Mouse (Mus musculus): ENCODE results near the gene 9130409I23Rik. TPM values are rescaled to one million over a fixed set of nuclear protein-coding genes. Genes with fewer than 3 reads are reported as not detected.

The 9130409I23Rik gene
- polyA plus RNA-seq, 1 experiment from 2014 or later = not detected

- no peaks in the 10 kb centered on the region for H3K9me3 ChIP-seq (ENCODE audit: control insufficient read depth, low read length)
- no peak overlapping the region for H3K4me2 ChIP-seq (ENCODE audit: low read depth)
- H3K36me3 ChIP-seq (ENCODE audit: control insufficient read depth, insufficient read depth, low read length) = no peaks in the 10 kb centered on the region
- H3K4me1 ChIP-seq (ENCODE audit: control insufficient read depth, insufficient read depth, low read length) = no peaks in the 10 kb centered on the region
- no peak overlapping the region for H3K4me3 ChIP-seq (ENCODE audit: low read depth, low read length)
- no peaks in the 10 kb centered on the region for H3K27me3 ChIP-seq (ENCODE audit: control insufficient read depth, insufficient read depth, low read length)
- ATAC-seq (ENCODE audit: insufficient read depth, low FRiP score, low TSS enrichment) (no peak), DNase-seq (ENCODE audit: low spot score) (no peak)
- H3K9ac ChIP-seq (ENCODE audit: low read length) = no peak overlapping the region
- no peak overlapping the region for H3K27ac ChIP-seq (ENCODE audit: low read depth, low read length)
These were observed 1.7 kb upstream of the 9130409I23Rik start for GRCm38 (mm10) chr1:181049328-181049842.

DNA sequence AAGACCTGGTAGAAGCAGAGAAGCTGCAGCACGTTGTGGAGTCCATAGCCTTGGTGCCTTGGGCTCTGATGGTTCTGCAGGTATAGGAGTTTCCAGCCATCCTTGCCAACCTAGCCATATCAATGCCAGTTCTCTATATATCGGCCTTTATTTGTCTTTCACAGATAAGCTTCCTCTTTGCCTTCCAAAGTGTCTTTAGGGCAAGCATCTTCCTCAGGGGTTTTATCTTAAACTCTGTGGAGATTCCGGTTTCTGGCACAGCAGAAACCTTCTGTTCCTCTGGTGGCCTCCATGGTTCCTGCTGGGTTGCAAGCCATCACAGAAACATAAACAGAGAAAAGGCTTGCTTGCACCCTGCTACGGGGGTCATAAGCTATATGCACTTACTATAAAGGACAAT lies 1.9 kb downstream of the 9130409I23Rik start:
- no peak overlapping the region for H3K4me3 ChIP-seq (ENCODE audit: low read depth, low read length)
- H3K9ac ChIP-seq (ENCODE audit: low read length) = no peak overlapping the region
- DNase-seq (ENCODE audit: low spot score) = no peak
- no peak overlapping the region for H3K4me2 ChIP-seq (ENCODE audit: low read depth)
- no peaks in the 10 kb centered on the region for H3K4me1 ChIP-seq (ENCODE audit: control insufficient read depth, insufficient read depth, low read length)
- no peaks in the 10 kb centered on the region for H3K9me3 ChIP-seq (ENCODE audit: control insufficient read depth, low read length)
- H3K36me3 ChIP-seq (ENCODE audit: control insufficient read depth, insufficient read depth, low read length) = no peaks in the 10 kb centered on the region
- whole genome bisulfite sequencing = 83% methylated on average over 4 of the region's 4 CpGs
- ATAC-seq (ENCODE audit: insufficient read depth, low FRiP score, low TSS enrichment) = no peak
- H3K27ac ChIP-seq (ENCODE audit: low read depth, low read length) = no peak overlapping the region
- H3K27me3 ChIP-seq (ENCODE audit: control insufficient read depth, insufficient read depth, low read length) = no peaks in the 10 kb centered on the region

DNA sequence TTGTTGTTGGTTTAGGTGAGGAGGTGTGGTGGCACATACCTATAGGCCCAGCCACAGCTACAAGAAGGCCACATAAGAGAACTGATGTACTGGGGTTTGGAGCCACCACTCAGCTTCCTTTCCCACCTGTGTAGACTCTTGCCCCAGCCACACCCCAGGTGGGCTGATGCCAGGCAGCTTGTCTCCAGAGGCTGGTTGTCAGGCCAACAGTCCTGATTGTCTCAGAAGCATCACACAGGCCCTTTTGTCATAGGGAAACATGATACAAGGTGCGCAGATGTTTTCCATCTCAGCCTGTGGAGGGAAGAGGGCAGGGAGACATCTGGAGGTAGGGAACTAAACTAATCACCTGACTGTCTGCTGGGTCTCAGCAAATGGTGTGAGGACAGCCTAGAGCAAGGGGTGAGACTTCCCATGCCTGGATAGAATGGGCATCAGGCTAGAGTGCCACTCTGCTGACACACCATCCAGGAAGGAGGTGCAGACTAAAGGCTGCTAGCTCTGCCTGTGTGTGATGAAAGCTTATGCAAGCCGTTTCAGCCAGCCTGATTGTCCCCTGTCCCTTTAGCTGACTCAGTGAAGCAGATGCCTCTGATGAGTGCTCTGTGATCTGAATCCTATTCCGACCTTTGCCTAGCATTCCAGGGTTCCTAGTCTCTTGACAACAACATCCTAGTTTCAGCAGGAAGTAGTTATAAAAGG lies 10.9 kb downstream of the 9130409I23Rik start:
- WGBS = 64% methylated on average over 3 of the region's 3 CpGs
- Histone ChIP-seq H3K27ac (ENCODE audit: low read depth, low read length) (no peak overlapping the region), H3K4me3 (ENCODE audit: low read depth, low read length) (no peak overlapping the region), H3K9me3 (ENCODE audit: control insufficient read depth, low read length) (no peaks in the 10 kb centered on the region), H3K4me1 (ENCODE audit: control insufficient read depth, insufficient read depth, low read length) (no peaks in the 10 kb centered on the region), H3K27me3 (ENCODE audit: control insufficient read depth, insufficient read depth, low read length) (no peaks in the 10 kb centered on the region), H3K4me2 (ENCODE audit: low read depth) (no peak overlapping the region), H3K36me3 (ENCODE audit: control insufficient read depth, insufficient read depth, low read length) (no peaks in the 10 kb centered on the region), H3K9ac (ENCODE audit: low read length) (no peak overlapping the region)
- no peak for ATAC-seq (ENCODE audit: insufficient read depth, low FRiP score, low TSS enrichment)
- no peak for DNase-seq (ENCODE audit: low spot score)

GRCm38 (mm10) chr1:181063991-181064390 lies 13.0 kb downstream of the 9130409I23Rik start:
- H3K4me3 ChIP-seq (ENCODE audit: low read depth, low read length) = no peak overlapping the region
- ATAC-seq (ENCODE audit: insufficient read depth, low FRiP score, low TSS enrichment) (no peak), DNase-seq (ENCODE audit: low spot score) (no peak)
- H3K36me3 ChIP-seq (ENCODE audit: control insufficient read depth, insufficient read depth, low read length) = no peaks in the 10 kb centered on the region
- no peak overlapping the region for H3K4me2 ChIP-seq (ENCODE audit: low read depth)
- H3K27me3 ChIP-seq (ENCODE audit: control insufficient read depth, insufficient read depth, low read length) = no peaks in the 10 kb centered on the region
- no peak overlapping the region for H3K9ac ChIP-seq (ENCODE audit: low read length)
- 67% methylated on average over 2 of the region's 2 CpGs for WGBS
- H3K27ac ChIP-seq (ENCODE audit: low read depth, low read length) = no peak overlapping the region
- no peaks in the 10 kb centered on the region for H3K4me1 ChIP-seq (ENCODE audit: control insufficient read depth, insufficient read depth, low read length)
- H3K9me3 ChIP-seq (ENCODE audit: control insufficient read depth, low read length) = no peaks in the 10 kb centered on the region

- H3K36me3 ChIP-seq (ENCODE audit: control insufficient read depth, insufficient read depth, low read length) = no peaks in the 10 kb centered on the region
- no peak overlapping the region for H3K4me2 ChIP-seq (ENCODE audit: low read depth)
- ATAC-seq (ENCODE audit: insufficient read depth, low FRiP score, low TSS enrichment) (no peak), DNase-seq (ENCODE audit: low spot score) (no peak)
- no peaks in the 10 kb centered on the region for H3K9me3 ChIP-seq (ENCODE audit: control insufficient read depth, low read length)
- H3K9ac ChIP-seq (ENCODE audit: low read length) = no peak overlapping the region
- 85% methylated on average over 6 of the region's 6 CpGs for WGBS
- H3K27me3 ChIP-seq (ENCODE audit: control insufficient read depth, insufficient read depth, low read length) = no peaks in the 10 kb centered on the region
- no peaks in the 10 kb centered on the region for H3K4me1 ChIP-seq (ENCODE audit: control insufficient read depth, insufficient read depth, low read length)
- H3K4me3 ChIP-seq (ENCODE audit: low read depth, low read length) = no peak overlapping the region
- no peak overlapping the region for H3K27ac ChIP-seq (ENCODE audit: low read depth, low read length)
These were observed 13.6 kb downstream of the 9130409I23Rik start for GRCm38 (mm10) chr1:181064648-181065047.

- Histone ChIP-seq H3K9ac (ENCODE audit: low read length) (no peak overlapping the region), H3K27ac (ENCODE audit: low read depth, low read length) (no peak overlapping the region), H3K4me1 (ENCODE audit: control insufficient read depth, insufficient read depth, low read length) (no peaks in the 10 kb centered on the region), H3K4me2 (ENCODE audit: low read depth) (no peak overlapping the region), H3K27me3 (ENCODE audit: control insufficient read depth, insufficient read depth, low read length) (no peaks in the 10 kb centered on the region), H3K36me3 (ENCODE audit: control insufficient read depth, insufficient read depth, low read length) (no peaks in the 10 kb centered on the region), H3K4me3 (ENCODE audit: low read depth, low read length) (no peak overlapping the region), H3K9me3 (ENCODE audit: control insufficient read depth, low read length) (no peaks in the 10 kb centered on the region)
- 78% methylated on average over 1 of the region's 1 CpGs for WGBS
- ATAC-seq (ENCODE audit: insufficient read depth, low FRiP score, low TSS enrichment) = no peak
- DNase-seq (ENCODE audit: low spot score) = no peak
These were observed 17.3 kb downstream of the 9130409I23Rik start for GRCm38 (mm10) chr1:181068344-181068743.

- Histone ChIP-seq H3K4me1 (ENCODE audit: control insufficient read depth, insufficient read depth, low read length) (no peaks in the 10 kb centered on the region), H3K9ac (ENCODE audit: low read length) (no peak overlapping the region), H3K4me3 (ENCODE audit: low read depth, low read length) (no peak overlapping the region), H3K36me3 (ENCODE audit: control insufficient read depth, insufficient read depth, low read length) (no peaks in the 10 kb centered on the region), H3K9me3 (ENCODE audit: control insufficient read depth, low read length) (no peaks in the 10 kb centered on the region), H3K27ac (ENCODE audit: low read depth, low read length) (no peak overlapping the region), H3K4me2 (ENCODE audit: low read depth) (no peak overlapping the region), H3K27me3 (ENCODE audit: control insufficient read depth, insufficient read depth, low read length) (no peaks in the 10 kb centered on the region)
- WGBS = 70% methylated on average over 11 of the region's 11 CpGs
- DNase-seq (ENCODE audit: low spot score) (no peak), ATAC-seq (ENCODE audit: insufficient read depth, low FRiP score, low TSS enrichment) (no peak)
These were observed 18.6 kb downstream of the 9130409I23Rik start for GRCm38 (mm10) chr1:181069671-181070070.

- Histone ChIP-seq H3K9me3 (ENCODE audit: control insufficient read depth, low read length) (no peaks in the 10 kb centered on the region), H3K27me3 (ENCODE audit: control insufficient read depth, insufficient read depth, low read length) (no peaks in the 10 kb centered on the region), H3K4me1 (ENCODE audit: control insufficient read depth, insufficient read depth, low read length) (no peaks in the 10 kb centered on the region)
These were observed 22.0 kb downstream of the 9130409I23Rik start for GRCm38 (mm10) chr1:181073075-181073474.

GRCm38 (mm10) chr1:181084021-181084420 lies 33.0 kb downstream of the 9130409I23Rik start:
- Histone ChIP-seq H3K27me3 (ENCODE audit: control insufficient read depth, insufficient read depth, low read length) (no peaks in the 10 kb centered on the region), H3K27ac (ENCODE audit: low read depth, low read length) (no peak overlapping the region), H3K4me1 (ENCODE audit: control insufficient read depth, insufficient read depth, low read length) (no peaks in the 10 kb centered on the region), H3K9ac (ENCODE audit: low read length) (no peak overlapping the region), H3K9me3 (ENCODE audit: control insufficient read depth, low read length) (no peaks in the 10 kb centered on the region), H3K36me3 (ENCODE audit: control insufficient read depth, insufficient read depth, low read length) (no peaks in the 10 kb centered on the region), H3K4me2 (ENCODE audit: low read depth) (no peak overlapping the region), H3K4me3 (ENCODE audit: low read depth, low read length) (no peak overlapping the region)
- 51% methylated on average over 2 of the region's 2 CpGs for WGBS
- no peak for ATAC-seq (ENCODE audit: insufficient read depth, low FRiP score, low TSS enrichment)
- DNase-seq (ENCODE audit: low spot score) = no peak

More at GRCm38 (mm10) chr1:181073075-181073474, 22.0 kb downstream of the 9130409I23Rik start:
- no peak for ATAC-seq (ENCODE audit: insufficient read depth, low FRiP score, low TSS enrichment)
- no peak overlapping the region for H3K4me2 ChIP-seq (ENCODE audit: low read depth)
- H3K27ac ChIP-seq (ENCODE audit: low read depth, low read length) = no peak overlapping the region
- no peak for DNase-seq (ENCODE audit: low spot score)
- no peak overlapping the region for H3K9ac ChIP-seq (ENCODE audit: low read length)
- no peak overlapping the region for H3K4me3 ChIP-seq (ENCODE audit: low read depth, low read length)
- 48% methylated on average over 5 of the region's 5 CpGs for WGBS
- no peaks in the 10 kb centered on the region for H3K36me3 ChIP-seq (ENCODE audit: control insufficient read depth, insufficient read depth, low read length)

Measured in neural tube, embryonic 11.5 days (tissue).